Mouse (Mus musculus) intestine, embryonic 15.5 days (tissue): ENCODE data around the gene Dync1li1. TPM values are rescaled to one million over a fixed set of nuclear protein-coding genes. Genes with fewer than 3 reads are reported as not detected.
"Not testable (repeated sequence)": the region's sequence is repeated elsewhere in the genome, so short reads cannot be mapped to it uniquely, and the experiment has no call there.

Experiments used
- ATAC-seq: fragments of 200-750 bp; cut with Nextera tagmentation; 2 replicates; pipeline ENCODE4 v1.8.0; 2017; ENCODE audit warnings: moderate TSS enrichment, moderate library complexity
- H3K27ac ChIP-seq: fragments of 300-500 bp; sonication (generic); 2 replicates; pipeline ENCODE4 v1.5.1; 2015; ENCODE audit warnings: mild to moderate bottlenecking, inconsistent platforms
- H3K27me3 ChIP-seq: fragments of 300-500 bp; sonication (generic); replicated peaks from 2 replicates; pipeline ENCODE4 v1.6.1; 2015; ENCODE audit warnings: inconsistent platforms
- H3K36me3 ChIP-seq: fragments of 300-500 bp; sonication (generic); 2 replicates; pipeline ENCODE4 v1.6.1; 2015; ENCODE audit warnings: inconsistent platforms
- H3K4me1 ChIP-seq: fragments of 300-500 bp; sonication (generic); replicated peaks from 2 replicates; pipeline ENCODE4 v1.6.1; 2015; ENCODE audit warnings: inconsistent platforms
- H3K4me2 ChIP-seq: fragments of 300-500 bp; sonication (generic); replicated peaks from 2 replicates; pipeline ENCODE4 v1.6.1; 2015; ENCODE audit warnings: mild to moderate bottlenecking, inconsistent platforms
- H3K4me3 ChIP-seq: fragments of 300-500 bp; sonication (generic); replicated peaks from 2 replicates; pipeline ENCODE4 v1.5.1; 2015; ENCODE audit warnings: inconsistent platforms
- H3K9ac ChIP-seq: fragments of 300-500 bp; sonication (generic); 2 replicates; pipeline ENCODE4 v1.6.1; 2015; ENCODE audit warnings: inconsistent platforms
- H3K9me3 ChIP-seq: fragments of 300-500 bp; sonication (generic); 2 replicates; pipeline ENCODE4 v1.6.1; 2016; ENCODE audit warnings: inconsistent platforms
- WGBS: fragments of 180-500 bp; shearing (Covaris S2); methylation state at CpG from one replicate; pipeline ENCODE4 v1.1.7; 2015; 5-methylcytosine and 5-hydroxymethylcytosine counted together
- polyA plus RNA-seq: library from polyadenylated mRNA; unstranded; fragments of >200 nt; fragmentation: Nextera tagmentation; extraction: Ambion mirVana; gene quantifications from 2 replicates; pipeline ENCODE4 v1.2.1, GENCODE M21; 2015

Dync1li1 gene
- polyA plus RNA-seq, 1 experiment from 2014 or later, result 49.9 TPM

DNA sequence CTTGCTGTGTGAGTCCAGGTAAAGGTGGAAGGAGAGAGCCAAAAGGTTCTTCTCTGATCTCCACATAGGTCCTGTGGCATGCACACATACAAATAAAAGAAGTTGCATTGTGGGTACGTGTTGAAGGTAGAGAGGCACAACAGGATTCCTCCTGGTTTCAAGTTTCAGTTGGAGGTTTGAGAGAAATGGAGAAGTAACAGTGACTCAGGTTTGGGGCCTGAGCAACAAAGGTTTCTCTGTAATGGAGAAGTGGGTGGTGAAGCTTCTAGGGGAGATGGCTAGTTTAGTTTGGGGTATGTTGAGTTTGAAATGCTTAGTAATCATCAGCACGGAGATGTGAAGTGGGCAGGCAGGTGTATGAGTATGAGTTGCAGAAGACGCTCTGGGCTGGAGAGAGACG is 6.4 kb upstream of the Dync1li1 start:
- Histone ChIP-seq H3K4me1 (no peaks in the 10 kb centered on the region), H3K9me3 (no peaks in the 10 kb centered on the region), H3K27ac (no peak overlapping the region), H3K36me3 (no peaks in the 10 kb centered on the region), H3K9ac (no peak overlapping the region), H3K4me3 (no peak overlapping the region), H3K27me3 (no peaks in the 10 kb centered on the region), H3K4me2 (no peak overlapping the region)
- 80% methylated on average over 4 of the region's 4 CpGs for WGBS
- ATAC-seq, result no peak

DNA sequence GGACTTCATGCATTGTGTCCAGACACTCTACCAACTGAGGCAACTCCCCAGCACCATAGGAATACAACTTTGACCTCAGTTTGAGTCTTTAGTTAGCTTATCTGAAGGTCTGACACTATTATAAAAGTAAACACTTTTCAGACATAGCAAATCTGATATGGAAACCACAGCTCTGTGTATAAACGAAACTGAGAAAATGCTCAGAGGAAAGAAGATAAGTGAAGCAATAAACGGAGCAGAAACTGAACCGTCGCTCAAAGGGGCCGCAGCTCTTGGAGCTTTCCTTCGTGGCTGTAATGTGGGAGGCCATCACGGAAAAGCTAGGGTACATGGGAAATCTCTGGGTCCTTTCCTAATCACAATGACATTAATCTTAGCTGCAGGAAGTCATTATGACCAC is 2.3 kb upstream of the Dync1li1 start:
- Histone ChIP-seq H3K4me3 (no peak overlapping the region), H3K9ac (no peak overlapping the region), H3K9me3 (no peaks in the 10 kb centered on the region), H3K4me2 (no peak overlapping the region), H3K4me1 (peaks cover 17% of the 10 kb centered on the region; the same call in 1 of the 2 replicates), H3K27me3 (no peaks in the 10 kb centered on the region), H3K27ac (peak overlapping the region; percentile 77), H3K36me3 (no peaks in the 10 kb centered on the region)
- no peak for ATAC-seq
- 55% methylated on average over 7 of the region's 7 CpGs for WGBS

DNA sequence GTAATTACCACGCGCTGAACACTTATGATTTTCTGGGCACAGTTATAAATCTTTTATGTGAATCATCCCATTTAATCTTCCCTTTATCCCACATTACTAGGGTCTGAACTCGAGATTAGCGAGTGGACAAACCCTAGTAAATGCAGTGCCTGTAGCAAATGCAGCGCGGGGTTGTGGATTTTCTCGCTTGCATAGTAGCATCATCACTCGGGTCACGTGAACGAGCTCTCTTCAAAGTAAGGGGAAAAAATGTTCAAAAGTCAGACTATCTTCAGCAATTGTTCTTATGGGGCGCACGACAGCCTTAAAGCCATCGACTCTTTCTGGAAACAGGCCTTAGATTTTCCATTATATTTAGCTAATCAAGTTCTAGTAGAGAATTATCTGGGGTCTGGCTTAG is 951 bp upstream of the Dync1li1 start:
- Histone ChIP-seq H3K9me3 (no peaks in the 10 kb centered on the region), H3K27ac (no peak overlapping the region), H3K4me2 (peak overlapping the region; percentile 91), H3K9ac (peak overlapping the region; percentile 76), H3K4me1 (peaks cover 17% of the 10 kb centered on the region; the same call in 1 of the 2 replicates), H3K27me3 (no peaks in the 10 kb centered on the region), H3K36me3 (peaks cover 8% of the 10 kb centered on the region; the same call in 1 of the 2 replicates), H3K4me3 (peak overlapping the region; percentile 85; the same call in 1 of the 2 replicates)
- 76% methylated on average over 13 of the region's 13 CpGs for WGBS
- no peak for ATAC-seq

DNA sequence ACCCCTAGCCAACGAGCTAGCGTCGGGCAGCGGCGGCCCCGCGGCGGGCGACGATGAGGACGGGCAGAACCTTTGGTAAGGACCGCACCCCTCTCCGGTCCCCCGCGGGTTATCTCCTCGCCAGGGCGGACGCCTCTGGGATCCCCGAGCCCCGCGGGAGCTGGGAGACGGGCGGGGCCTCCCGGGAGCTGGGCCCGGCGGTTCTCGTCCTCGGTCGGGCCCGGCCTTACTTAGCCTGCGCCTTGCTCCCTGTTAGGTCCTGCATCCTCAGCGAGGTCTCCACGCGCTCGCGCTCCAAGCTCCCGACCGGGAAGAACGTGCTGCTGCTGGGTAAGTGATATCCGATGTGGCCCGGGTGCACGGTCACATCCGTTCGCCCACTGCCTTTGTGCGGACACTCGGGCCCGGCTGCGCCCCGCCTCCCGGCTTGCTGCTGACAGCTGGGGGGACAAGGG is 390 bp downstream of the Dync1li1 start:
- peak overlapping the region; percentile 94 for H3K27ac ChIP-seq
- WGBS, result under 1% methylated on average over 50 of the region's 50 CpGs
- ATAC-seq, result peak; percentile 68
- H3K36me3 ChIP-seq, result peaks cover 8% of the 10 kb centered on the region; the same call in 1 of the 2 replicates
- H3K4me3 ChIP-seq, result peak overlapping the region; percentile 85
- H3K4me1 ChIP-seq, result peaks cover 17% of the 10 kb centered on the region; the same call in 1 of the 2 replicates
- H3K9me3 ChIP-seq, result no peaks in the 10 kb centered on the region
- peak overlapping the region; percentile 91 for H3K4me2 ChIP-seq
- H3K9ac ChIP-seq, result peak overlapping the region; percentile 92
- H3K27me3 ChIP-seq, result no peaks in the 10 kb centered on the region

DNA sequence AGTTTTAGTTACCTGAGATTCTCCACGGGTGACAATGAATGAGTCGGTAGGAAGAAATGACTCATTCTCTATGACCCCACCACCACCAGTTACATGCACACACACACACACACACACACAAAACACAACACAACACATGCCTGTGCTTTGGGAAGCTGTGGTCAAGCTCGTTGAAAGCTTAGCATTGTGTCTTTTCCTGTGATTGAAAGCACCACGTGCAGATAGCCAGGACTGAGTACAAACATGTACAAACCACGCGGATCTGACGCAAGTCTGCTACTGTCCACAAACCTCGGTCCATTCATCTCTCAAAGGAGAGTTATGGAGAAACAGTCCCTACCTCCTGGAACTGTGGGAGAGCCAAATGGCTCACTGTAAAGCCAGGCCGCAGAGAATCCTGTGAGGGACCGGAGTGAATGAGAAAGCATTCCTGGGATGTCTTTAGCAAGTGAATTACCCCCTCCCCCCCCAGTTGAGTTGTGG is 1.6 kb downstream of the Dync1li1 start:
- 10% methylated on average over 10 of the region's 10 CpGs for WGBS
- H3K4me3 ChIP-seq, result peak overlapping the region; percentile 85
- no peaks in the 10 kb centered on the region for H3K9me3 ChIP-seq
- peaks cover 8% of the 10 kb centered on the region for H3K36me3 ChIP-seq
- H3K9ac ChIP-seq, result peak overlapping the region; percentile 92; the same call in 1 of the 2 replicates
- no peak overlapping the region for H3K27ac ChIP-seq
- no peaks in the 10 kb centered on the region for H3K27me3 ChIP-seq
- peak overlapping the region; percentile 91 for H3K4me2 ChIP-seq
- ATAC-seq, result no peak
- H3K4me1 ChIP-seq, result peaks cover 17% of the 10 kb centered on the region; the same call in 1 of the 2 replicates

DNA sequence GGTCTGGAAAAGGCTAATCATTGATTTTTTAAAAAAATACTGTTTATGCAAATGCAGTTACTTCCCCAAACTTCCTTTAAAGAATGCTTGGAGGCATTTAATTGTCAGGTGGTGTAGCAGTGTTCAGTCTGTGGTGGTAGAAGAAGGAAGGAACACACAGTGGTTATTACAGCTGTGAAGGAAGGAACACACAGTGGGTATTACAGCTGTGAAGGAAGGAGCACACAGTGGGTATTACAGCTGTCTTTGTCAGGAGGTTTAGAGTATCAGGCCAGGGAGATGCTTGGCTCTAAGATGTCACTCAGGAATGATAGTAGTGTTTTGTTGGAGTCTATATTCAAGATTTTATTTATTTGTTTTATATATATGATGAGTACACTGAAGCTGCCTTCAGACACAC is 2.5 kb downstream of the Dync1li1 start:
- H3K27me3 ChIP-seq, result no peaks in the 10 kb centered on the region
- ATAC-seq, result no peak
- no peak overlapping the region for H3K4me2 ChIP-seq
- H3K4me3 ChIP-seq, result no peak overlapping the region
- peaks cover 8% of the 10 kb centered on the region for H3K36me3 ChIP-seq
- no peaks in the 10 kb centered on the region for H3K9me3 ChIP-seq
- H3K27ac ChIP-seq, result no peak overlapping the region
- no peak overlapping the region for H3K9ac ChIP-seq
- H3K4me1 ChIP-seq, result peaks cover 17% of the 10 kb centered on the region; the same call in 1 of the 2 replicates

DNA sequence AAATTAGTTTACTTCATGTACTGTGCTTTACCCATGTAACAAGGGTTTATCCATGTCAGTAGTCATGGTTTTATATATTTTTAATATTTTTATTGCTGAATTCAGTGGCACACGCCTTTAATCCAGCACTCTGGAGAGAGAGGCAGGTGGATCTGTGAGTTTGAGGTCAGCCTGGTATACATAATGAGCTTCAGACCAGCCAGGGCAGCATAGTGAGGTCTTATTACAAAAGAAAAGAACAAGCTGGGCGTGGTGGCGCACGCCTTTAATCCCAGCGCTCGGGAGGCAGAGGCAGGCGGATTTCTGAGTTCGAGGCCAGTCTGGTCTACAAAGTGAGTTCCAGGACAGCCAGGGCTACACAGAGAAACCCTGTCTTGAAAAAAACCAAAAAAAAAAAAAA is 7.1 kb downstream of the Dync1li1 start:
- H3K27me3 ChIP-seq, result not testable (repeated sequence)

DNA sequence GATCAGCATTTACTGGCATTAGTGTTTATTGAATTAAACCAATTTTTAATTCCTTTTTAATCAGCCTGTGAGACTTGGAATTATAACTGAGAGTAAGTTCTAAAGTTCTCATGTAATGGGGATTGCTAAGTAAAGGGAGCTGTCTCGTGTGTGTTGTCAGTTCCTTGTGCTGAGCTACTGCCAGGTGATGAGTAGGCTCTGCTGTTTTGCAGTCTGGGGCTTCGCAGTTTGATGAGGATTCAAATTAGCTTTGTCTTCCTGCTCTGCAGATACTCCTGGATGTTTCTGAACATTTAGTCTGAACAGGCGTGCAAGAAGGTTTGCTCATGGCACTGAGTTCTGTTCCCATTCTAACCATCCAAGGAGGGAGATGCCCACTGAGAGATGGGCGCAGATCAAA is 8.5 kb downstream of the Dync1li1 start:
- WGBS, result 93% methylated on average over 4 of the region's 4 CpGs
- Histone ChIP-seq H3K4me3 (no peak overlapping the region), H3K9me3 (no peaks in the 10 kb centered on the region), H3K27me3 (no peaks in the 10 kb centered on the region), H3K4me2 (no peak overlapping the region), H3K27ac (no peak overlapping the region), H3K4me1 (no peaks in the 10 kb centered on the region), H3K9ac (no peak overlapping the region), H3K36me3 (peaks cover 4% of the 10 kb centered on the region)
- ATAC-seq, result no peak

More for the DNA sequence above, 7.1 kb downstream of the Dync1li1 start:
- H3K4me2 ChIP-seq, H3K36me3 ChIP-seq, H3K4me3 ChIP-seq, H3K27ac ChIP-seq, ATAC-seq, H3K9ac ChIP-seq, H3K4me1 ChIP-seq, H3K9me3 ChIP-seq: not testable (repeated sequence)
- WGBS, result 95% methylated on average over 8 of the region's 8 CpGs

DNA sequence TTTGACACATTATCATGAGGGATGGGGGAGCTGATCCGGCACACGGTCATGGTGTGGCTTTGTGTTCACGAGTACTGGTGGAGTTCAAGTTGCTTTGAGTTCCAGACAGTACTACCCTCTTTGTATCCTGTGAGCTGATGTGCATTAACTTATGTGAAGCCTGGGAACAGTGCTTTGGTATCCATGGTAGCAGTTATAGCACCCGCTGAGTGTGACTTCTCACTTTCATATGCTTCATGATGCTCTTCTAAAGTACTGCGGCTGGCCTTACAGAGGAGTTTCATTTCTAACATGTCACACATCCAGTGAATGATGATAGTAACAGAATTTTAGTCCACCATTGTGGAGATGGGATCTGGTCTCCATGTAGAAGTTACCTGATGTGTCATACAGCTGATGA is 9.3 kb downstream of the Dync1li1 start:
- no peaks in the 10 kb centered on the region for H3K4me1 ChIP-seq
- no peaks in the 10 kb centered on the region for H3K9me3 ChIP-seq
- no peak overlapping the region for H3K9ac ChIP-seq
- ATAC-seq, result no peak
- no peak overlapping the region for H3K4me3 ChIP-seq
- no peaks in the 10 kb centered on the region for H3K27me3 ChIP-seq
- no peak overlapping the region for H3K27ac ChIP-seq
- no peaks in the 10 kb centered on the region; the same call in 1 of the 2 replicates for H3K36me3 ChIP-seq
- no peak overlapping the region for H3K4me2 ChIP-seq
- 91% methylated on average over 5 of the region's 5 CpGs for WGBS

DNA sequence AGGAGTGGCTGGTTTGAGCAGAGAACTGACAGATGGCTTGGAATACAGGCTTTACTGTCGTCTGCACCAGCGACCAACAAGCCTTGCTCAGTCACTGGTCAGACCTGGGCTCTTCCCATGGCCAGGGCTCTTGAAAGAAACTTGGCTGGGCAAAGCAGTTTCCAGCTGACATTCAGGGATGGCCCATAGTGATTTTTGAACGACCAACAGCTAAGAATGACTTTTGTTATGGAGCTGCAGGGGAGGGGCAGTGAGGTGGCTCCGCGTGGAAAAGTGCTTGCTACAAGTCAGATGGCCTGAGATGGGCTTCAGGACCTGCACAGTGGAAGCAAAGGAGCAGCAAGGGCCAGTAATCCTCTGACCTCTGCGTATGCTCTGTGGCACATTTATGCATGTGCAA is 10.7 kb downstream of the Dync1li1 start:
- Histone ChIP-seq H3K9me3 (no peaks in the 10 kb centered on the region), H3K9ac (no peak overlapping the region), H3K4me2 (no peak overlapping the region), H3K36me3 (no peaks in the 10 kb centered on the region; the same call in 1 of the 2 replicates), H3K4me3 (no peak overlapping the region), H3K27ac (no peak overlapping the region), H3K4me1 (no peaks in the 10 kb centered on the region), H3K27me3 (no peaks in the 10 kb centered on the region)
- ATAC-seq, result no peak
- 76% methylated on average over 6 of the region's 6 CpGs for WGBS

DNA sequence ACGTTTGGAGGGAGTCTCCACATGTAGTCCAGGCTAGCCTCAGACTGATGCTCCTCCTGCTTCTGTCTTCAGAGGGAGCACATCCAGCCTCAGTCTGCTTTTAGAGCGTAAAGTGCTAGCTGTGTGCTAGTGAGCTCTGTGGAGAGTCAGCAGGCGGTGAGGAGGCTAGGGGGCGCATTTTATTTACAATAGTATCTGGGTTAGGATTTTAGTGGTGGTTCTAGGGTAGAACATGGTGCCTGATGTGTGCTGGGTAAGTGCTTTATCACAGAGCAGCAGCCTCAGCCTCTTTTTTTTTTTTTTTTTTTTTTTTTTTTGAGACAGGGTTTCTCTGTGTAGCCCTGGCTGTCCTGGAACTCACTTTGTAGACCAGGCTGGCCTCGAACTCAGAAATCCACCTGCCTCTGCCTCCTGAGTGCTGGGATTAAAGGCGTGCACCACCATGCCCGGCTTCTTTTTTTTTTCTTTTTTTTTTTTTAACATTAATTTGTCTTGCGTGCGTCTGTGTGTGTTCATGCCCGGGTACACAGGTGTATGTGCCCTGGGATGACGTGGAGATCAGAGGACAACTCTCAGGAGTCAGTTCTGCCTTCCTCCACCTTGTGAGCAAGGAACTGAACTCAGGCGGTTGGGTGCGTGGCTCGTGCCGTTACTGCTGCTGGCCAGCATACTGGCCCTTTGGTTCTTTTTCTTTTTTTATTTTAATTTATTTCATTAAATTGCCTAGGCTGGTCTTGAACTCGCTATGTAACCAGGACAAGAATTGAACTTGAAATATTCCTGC is 11.5 kb downstream of the Dync1li1 start:
- Histone ChIP-seq H3K9ac (no peak overlapping the region), H3K27me3 (no peaks in the 10 kb centered on the region), H3K9me3 (no peaks in the 10 kb centered on the region), H3K4me3 (no peak overlapping the region), H3K4me1 (no peaks in the 10 kb centered on the region), H3K36me3 (no peaks in the 10 kb centered on the region; the same call in 1 of the 2 replicates), H3K4me2 (no peak overlapping the region), H3K27ac (no peak overlapping the region)
- ATAC-seq, result no peak
- WGBS, result 91% methylated on average over 16 of the region's 16 CpGs

DNA sequence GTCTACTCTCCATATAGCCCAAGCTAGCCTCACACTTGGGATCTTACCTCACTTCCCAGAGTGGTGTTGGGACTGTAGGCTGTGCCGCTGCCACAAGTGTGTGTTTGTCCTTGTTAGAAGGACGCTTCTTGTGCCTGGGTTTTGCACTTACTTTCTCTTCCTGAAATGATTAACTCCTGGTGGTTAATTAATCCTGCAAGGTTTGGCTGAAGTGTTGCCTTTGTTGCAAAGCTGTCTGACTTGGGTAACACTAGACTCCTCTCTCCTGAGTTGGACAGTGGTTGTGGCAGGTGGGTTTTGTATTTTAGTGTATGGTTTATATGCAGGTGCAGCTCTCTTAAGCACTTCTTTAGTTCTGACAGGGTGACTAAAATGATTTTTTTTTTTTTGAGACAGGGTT is 12.4 kb downstream of the Dync1li1 start:
- H3K9me3 ChIP-seq, result no peaks in the 10 kb centered on the region
- WGBS, result 71% methylated on average over 2 of the region's 2 CpGs
- H3K4me1 ChIP-seq, result no peaks in the 10 kb centered on the region
- H3K4me2 ChIP-seq, result no peak overlapping the region
- H3K4me3 ChIP-seq, result no peak overlapping the region
- H3K27me3 ChIP-seq, result no peaks in the 10 kb centered on the region
- H3K9ac ChIP-seq, result no peak overlapping the region
- no peak for ATAC-seq
- no peaks in the 10 kb centered on the region for H3K36me3 ChIP-seq
- no peak overlapping the region for H3K27ac ChIP-seq

DNA sequence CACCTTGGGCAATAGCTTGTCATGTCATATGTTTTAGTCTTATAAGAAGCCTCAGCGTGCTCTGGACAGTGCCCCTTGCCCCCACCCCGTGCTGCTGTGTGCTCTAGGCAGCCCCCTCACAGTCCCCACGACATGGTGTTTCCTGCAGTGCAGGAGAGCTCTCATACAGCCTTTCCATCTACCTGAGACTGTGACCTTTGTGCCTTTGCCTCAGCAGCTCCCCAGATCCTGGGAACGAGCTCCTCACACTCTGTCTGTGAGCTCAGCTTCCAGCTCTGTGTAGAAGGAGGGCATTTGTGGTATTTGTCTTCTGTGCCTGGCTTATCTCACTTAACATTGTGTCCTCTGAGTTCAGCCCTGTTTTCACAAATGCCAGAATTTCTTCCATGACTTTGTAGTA is 13.3 kb downstream of the Dync1li1 start:
- H3K4me2 ChIP-seq, result no peak overlapping the region
- no peaks in the 10 kb centered on the region for H3K4me1 ChIP-seq
- H3K36me3 ChIP-seq, result peaks cover 3% of the 10 kb centered on the region; the same call in 1 of the 2 replicates
- no peaks in the 10 kb centered on the region for H3K9me3 ChIP-seq
- 69% methylated on average over 4 of the region's 4 CpGs for WGBS
- H3K9ac ChIP-seq, result no peak overlapping the region
- no peaks in the 10 kb centered on the region for H3K27me3 ChIP-seq
- H3K27ac ChIP-seq, result no peak overlapping the region
- no peak overlapping the region for H3K4me3 ChIP-seq
- peak; percentile 39 for ATAC-seq
